In genomic region chr13:52282500-52282899, GRCm38 (mm10) we compare ENCODE assay signal across 14 mouse cellular contexts.
DNase-seq lines count a peak whose midpoint lies in the region; TF ChIP-seq lines count a peak whose summit lies in the region.
"Had no signal": no experiment of that assay in that cellular context is flagged by ENCODE, and none has a peak within 500 bp of the region (broad histone marks: within the 10 kb centered on the region; RNA-seq: fewer than 3 reads in every experiment).

No protein-coding gene starts in this region.

- TF ChIP-seq CTCF in brain, embryonic 14.5 days (IDR thresholded peaks at IDR 0.05; ENCODE audit: borderline replicate concordance, extremely low read depth, insufficient read depth, insufficient read length) = no peak

- TF ChIP-seq POLR2A in brain, embryonic 14.5 days (IDR thresholded peaks at IDR 0.05; ENCODE audit: borderline replicate concordance, extremely low read depth, insufficient read depth, insufficient read length, poor library complexity, severe bottlenecking) = no peak

- DNase-seq in layer of hippocampus, adult 11-12 months (ENCODE audit: low spot score) = peak; percentile 50
- DNase-seq in layer of hippocampus, adult 9-10 months (ENCODE audit: low spot score) = no peak
- DNase-seq in brain, embryonic 14.5 days (ENCODE audit: low read depth) = peak; percentile 40
- DNase-seq in layer of hippocampus, adult 9-11 months = peak; percentile 77
- DNase-seq in right cerebral cortex, postnatal 10 days (ENCODE audit: low spot score in 2 of 2) = peak; percentile 74 to 79
- DNase-seq in cerebellum, postnatal 14 days = no peak
- DNase-seq in urinary bladder, postnatal 25 days (ENCODE audit: low spot score) = no peak
- DNase-seq in urinary bladder, postnatal 36 days (ENCODE audit: low spot score in 2 of 2) = no peak
- DNase-seq: cerebellum, adult 2 months; embryo, embryonic 11 days; gastrocnemius, adult 2 months; lung, postnatal 4 days; midbrain, embryonic 14.5 days; spleen, adult 18-20 months had no signal

Comparison
In these comparisons a context has a peak if more than half of its experiments do, and no peak if none do; other contexts are left out.
1. DNase-seq: peak in layer of hippocampus, adult 11-12 months (single experiment), brain, embryonic 14.5 days (single experiment), layer of hippocampus, adult 9-11 months (single experiment) and right cerebral cortex, postnatal 10 days (2 of 2); none in layer of hippocampus, adult 9-10 months (single experiment), cerebellum, postnatal 14 days (0 of 2), urinary bladder, postnatal 25 days (single experiment) and urinary bladder, postnatal 36 days (0 of 2).